Mouse (Mus musculus): ENCODE data around the gene Dync2li1.

- TF ChIP-seq CTCF (IDR thresholded peaks at IDR 0.05): no peak
- no peak for TF ChIP-seq EP300 (IDR thresholded peaks at IDR 0.05)
Observed at GRCm38 (mm10) chr17:84657422-84657732, 31.1 kb downstream of the Dync2li1 start.

Measured in lung, postnatal 0 days (tissue).